Mouse (Mus musculus) hindbrain, embryonic 14.5 days (tissue): ENCODE measurements around the gene Grip2. TPM values are rescaled to one million over a fixed set of nuclear protein-coding genes. Genes with fewer than 3 reads are reported as not detected.

Experiments
- ATAC-seq: fragments of 200-750 bp; cut with Nextera tagmentation; 2 replicates; pipeline ENCODE4 v1.8.0; 2017; ENCODE audit warnings: moderate number of reproducible peaks, mild to moderate bottlenecking, moderate TSS enrichment, moderate library complexity; ENCODE audit not compliant: low FRiP score
- DNase-seq: peaks from one replicate; pipeline ENCODE4 v3.0.0-alpha.2; 2015; ENCODE audit warnings: low spot score
- H3K27ac ChIP-seq: fragments of 300-500 bp; sonication (generic); 2 replicates; pipeline ENCODE4 v1.5.1; 2014; ENCODE audit warnings: mild to moderate bottlenecking, moderate library complexity
- H3K27me3 ChIP-seq: fragments of 300-500 bp; sonication (generic); 2 replicates; pipeline ENCODE4 v1.6.1; 2014; ENCODE audit warnings: mild to moderate bottlenecking, low read length, mixed read lengths; ENCODE audit not compliant: control insufficient read depth, insufficient read depth
- H3K36me3 ChIP-seq: fragments of 300-500 bp; sonication (generic); replicated peaks from 2 replicates; pipeline ENCODE4 v1.6.1; 2014; ENCODE audit not compliant: control insufficient read depth, insufficient read depth
- H3K4me1 ChIP-seq: fragments of 300-500 bp; sonication (generic); replicated peaks from 2 replicates; pipeline ENCODE4 v1.6.1; 2014; ENCODE audit warnings: antibody characterized with exemption, low read length, mixed read lengths; ENCODE audit not compliant: control insufficient read depth, insufficient read depth
- H3K4me2 ChIP-seq: fragments of 300-500 bp; sonication (generic); replicated peaks from 2 replicates; pipeline ENCODE4 v1.6.1; 2014; ENCODE audit warnings: mild to moderate bottlenecking, moderate library complexity
- H3K4me3 ChIP-seq: fragments of 300-500 bp; sonication (generic); replicated peaks from 2 replicates; pipeline ENCODE4 v1.5.1; 2014; ENCODE audit warnings: mild to moderate bottlenecking, low read length
- H3K9ac ChIP-seq: fragments of 300-500 bp; sonication (generic); 2 replicates; pipeline ENCODE4 v1.6.1; 2014
- H3K9me3 ChIP-seq: fragments of 300-500 bp; sonication (generic); 2 replicates; pipeline ENCODE4 v1.6.1; 2016; ENCODE audit warnings: low read length; ENCODE audit not compliant: control insufficient read depth
- WGBS: fragments of 180-500 bp; shearing (Covaris S2); extraction: QIAGEN DNeasy Blood & Tissue Kit; methylation state at CpG from one replicate; pipeline ENCODE4 v1.1.7; 2014; 5-methylcytosine and 5-hydroxymethylcytosine counted together
- polyA plus RNA-seq: library from polyadenylated mRNA; unstranded; fragments of >200 nt; fragmentation: Nextera tagmentation; extraction: Ambion mirVana; gene quantifications from 2 replicates; pipeline ENCODE4 v1.2.1, GENCODE M21; 2014

Gene Grip2
- polyA plus RNA-seq, 1 experiment from 2014 or later = 8.6 TPM

DNA sequence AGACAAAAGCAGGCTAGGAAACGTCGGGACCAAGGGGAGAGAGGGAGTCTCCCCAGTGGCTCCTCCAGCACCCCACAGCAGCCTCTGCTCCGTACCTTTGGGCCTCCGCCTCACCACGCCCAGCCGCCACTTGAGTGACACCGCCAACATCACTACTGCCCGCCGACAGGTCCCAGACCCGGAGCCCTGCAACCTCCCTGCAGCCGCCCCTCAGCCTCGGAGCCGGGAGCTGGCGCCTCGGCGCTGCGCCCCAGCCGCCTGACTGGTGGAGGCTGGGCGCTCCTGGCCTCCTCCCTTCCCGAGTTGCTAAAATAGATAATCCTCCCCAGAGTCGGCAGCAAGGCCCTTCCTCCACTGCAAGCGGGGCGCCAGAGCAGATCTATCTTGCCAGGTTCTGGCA is 19.9 kb downstream of the Grip2 start:
- 5% methylated on average over 23 of the region's 23 CpGs for WGBS
- DNase-seq (no peak), ATAC-seq (no peak; the same call in 1 of the 2 replicates)
- Histone ChIP-seq H3K9me3 (no peaks in the 10 kb centered on the region), H3K4me3 (peak overlapping the region; percentile 28), H3K36me3 (no peaks in the 10 kb centered on the region), H3K4me1 (peaks cover 23% of the 10 kb centered on the region), H3K4me2 (peak overlapping the region; percentile 52), H3K9ac (peak overlapping the region; percentile 51), H3K27me3 (peaks cover 10% of the 10 kb centered on the region), H3K27ac (no peak overlapping the region)

DNA sequence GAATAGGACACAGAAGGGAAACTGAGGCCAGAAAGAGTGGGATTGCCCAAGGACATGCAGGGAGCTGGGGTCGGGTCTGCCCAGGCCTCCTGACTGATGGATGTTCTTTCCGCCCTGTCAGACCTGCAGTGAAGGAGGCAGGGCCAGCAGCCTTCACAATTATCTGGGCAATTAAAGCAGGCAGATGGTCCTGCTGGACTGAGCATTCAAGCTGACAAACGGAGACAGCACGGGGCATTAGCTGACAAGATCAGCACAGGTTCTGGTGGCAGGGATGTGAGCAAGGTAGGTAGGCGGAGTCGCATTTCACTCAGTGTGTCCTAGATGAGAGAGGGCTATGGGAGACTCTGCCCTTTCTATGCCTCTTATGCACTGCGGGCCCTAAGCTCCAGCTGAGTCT is 22.9 kb downstream of the Grip2 start:
- DNase-seq = no peak
- peaks cover 10% of the 10 kb centered on the region for H3K27me3 ChIP-seq
- H3K4me3 ChIP-seq = no peak overlapping the region
- ATAC-seq = no peak
- 41% methylated on average over 7 of the region's 7 CpGs for WGBS
- H3K4me2 ChIP-seq = no peak overlapping the region
- peaks cover 19% of the 10 kb centered on the region for H3K4me1 ChIP-seq
- 0 out of 2 replicates have a peak overlapping the region, but pooled peaks have one; percentile 11 for H3K9ac ChIP-seq
- no peak overlapping the region for H3K27ac ChIP-seq
- no peaks in the 10 kb centered on the region for H3K9me3 ChIP-seq
- no peaks in the 10 kb centered on the region for H3K36me3 ChIP-seq

DNA sequence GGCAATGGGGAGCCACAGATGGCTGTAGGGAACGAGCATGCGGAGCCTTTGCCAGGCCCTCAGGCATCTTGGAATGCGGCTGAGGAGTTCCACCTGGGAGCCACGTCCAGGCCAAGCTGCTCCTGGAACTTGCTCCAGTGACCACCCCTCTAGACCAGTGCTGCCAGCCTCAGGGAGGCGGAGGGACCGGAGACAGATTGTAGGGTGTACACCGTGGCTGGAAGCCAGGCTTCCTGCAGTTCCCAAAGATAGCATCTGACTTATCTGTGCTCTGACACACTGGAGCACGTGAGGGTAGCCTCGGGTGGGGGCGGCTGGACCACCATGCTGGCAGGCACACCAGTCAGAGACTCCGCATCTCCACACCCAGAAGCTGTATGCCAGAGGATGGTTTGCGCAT is 28.6 kb downstream of the Grip2 start:
- Histone ChIP-seq H3K9me3 (no peaks in the 10 kb centered on the region), H3K27me3 (no peaks in the 10 kb centered on the region), H3K36me3 (no peaks in the 10 kb centered on the region), H3K4me3 (no peak overlapping the region), H3K4me1 (no peaks in the 10 kb centered on the region), H3K4me2 (no peak overlapping the region), H3K9ac (no peak overlapping the region), H3K27ac (no peak overlapping the region)
- WGBS = 75% methylated on average over 12 of the region's 12 CpGs
- ATAC-seq (no peak), DNase-seq (no peak)

DNA sequence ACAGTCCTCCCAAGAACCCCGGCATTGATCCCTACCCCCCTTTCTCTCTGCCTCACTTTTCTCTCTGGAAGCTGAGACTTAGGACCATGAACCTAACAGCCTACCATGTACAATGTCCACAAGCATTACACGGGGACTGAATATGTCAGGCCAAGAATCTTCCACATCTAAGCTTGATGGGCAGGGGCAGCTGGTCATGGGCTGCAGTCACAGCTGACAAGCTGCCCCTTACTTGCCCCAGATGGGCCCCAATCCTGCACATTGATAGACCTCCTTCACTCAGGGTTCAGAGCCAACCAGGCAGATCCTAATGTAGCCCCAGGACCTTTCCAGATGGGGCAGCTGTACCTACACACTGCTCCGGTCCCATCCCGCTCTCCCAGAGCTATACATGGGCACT is 30.3 kb downstream of the Grip2 start:
- Histone ChIP-seq H3K4me1 (0 out of 2 replicates have a peak, but pooled peaks cover 3% of the 10 kb centered on the region), H3K36me3 (no peaks in the 10 kb centered on the region), H3K27me3 (no peaks in the 10 kb centered on the region), H3K4me2 (no peak overlapping the region), H3K9me3 (no peaks in the 10 kb centered on the region), H3K4me3 (no peak overlapping the region), H3K9ac (no peak overlapping the region), H3K27ac (no peak overlapping the region)
- ATAC-seq (no peak), DNase-seq (no peak)
- WGBS = 80% methylated on average over 4 of the region's 4 CpGs

DNA sequence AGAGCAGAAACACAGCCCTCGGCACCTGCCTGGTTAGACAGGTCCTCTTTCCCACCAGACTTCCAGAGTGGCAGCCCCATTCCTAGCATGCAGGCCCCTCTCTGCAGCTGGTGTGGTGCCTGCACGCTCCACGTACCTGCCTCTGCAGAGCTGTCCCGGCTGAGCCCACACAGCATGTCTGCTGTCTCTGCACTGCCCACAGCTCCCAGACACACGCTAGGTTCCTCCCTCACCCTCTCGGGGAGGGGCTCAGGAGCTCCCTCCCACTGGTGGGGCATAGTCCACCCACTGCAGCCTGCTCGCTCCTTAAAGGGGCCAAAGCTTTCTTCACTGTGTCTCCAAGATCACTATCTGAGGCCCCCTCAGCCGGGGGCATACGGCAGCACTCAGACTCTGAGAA is 31.0 kb downstream of the Grip2 start:
- H3K27me3 ChIP-seq = no peaks in the 10 kb centered on the region
- H3K4me3 ChIP-seq = no peak overlapping the region
- ATAC-seq (no peak), DNase-seq (no peak)
- 63% methylated on average over 9 of the region's 9 CpGs for WGBS
- no peak overlapping the region for H3K4me2 ChIP-seq
- H3K27ac ChIP-seq = no peak overlapping the region
- 0 out of 2 replicates have a peak, but pooled peaks cover 6% of the 10 kb centered on the region for H3K4me1 ChIP-seq
- no peaks in the 10 kb centered on the region for H3K36me3 ChIP-seq
- no peak overlapping the region for H3K9ac ChIP-seq
- no peaks in the 10 kb centered on the region for H3K9me3 ChIP-seq

DNA sequence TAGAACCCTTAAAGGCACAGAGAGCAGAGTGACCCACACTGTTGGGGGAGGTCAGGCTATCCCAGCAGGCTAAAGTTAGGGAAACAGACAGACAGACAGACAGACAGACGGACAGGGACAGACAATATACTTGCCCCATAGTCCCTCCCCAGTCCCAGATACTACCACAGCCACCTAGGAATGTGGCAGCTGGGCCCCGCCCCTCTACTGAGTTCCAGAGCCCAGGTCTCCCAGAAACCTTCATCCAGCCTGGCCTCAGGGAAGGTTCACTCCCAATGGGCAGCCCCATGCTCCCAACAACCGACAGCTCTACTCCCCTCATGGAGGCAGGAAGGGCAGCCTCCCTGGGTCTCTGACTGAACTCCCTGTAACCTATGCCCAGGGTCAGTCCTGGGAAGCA is 31.4 kb downstream of the Grip2 start:
- Histone ChIP-seq H3K27me3 (no peaks in the 10 kb centered on the region), H3K27ac (no peak overlapping the region), H3K4me2 (no peak overlapping the region), H3K36me3 (no peaks in the 10 kb centered on the region), H3K4me1 (0 out of 2 replicates have a peak, but pooled peaks cover 6% of the 10 kb centered on the region), H3K4me3 (no peak overlapping the region), H3K9ac (no peak overlapping the region), H3K9me3 (no peaks in the 10 kb centered on the region)
- 65% methylated on average over 3 of the region's 3 CpGs for WGBS
- DNase-seq (no peak), ATAC-seq (no peak)

DNA sequence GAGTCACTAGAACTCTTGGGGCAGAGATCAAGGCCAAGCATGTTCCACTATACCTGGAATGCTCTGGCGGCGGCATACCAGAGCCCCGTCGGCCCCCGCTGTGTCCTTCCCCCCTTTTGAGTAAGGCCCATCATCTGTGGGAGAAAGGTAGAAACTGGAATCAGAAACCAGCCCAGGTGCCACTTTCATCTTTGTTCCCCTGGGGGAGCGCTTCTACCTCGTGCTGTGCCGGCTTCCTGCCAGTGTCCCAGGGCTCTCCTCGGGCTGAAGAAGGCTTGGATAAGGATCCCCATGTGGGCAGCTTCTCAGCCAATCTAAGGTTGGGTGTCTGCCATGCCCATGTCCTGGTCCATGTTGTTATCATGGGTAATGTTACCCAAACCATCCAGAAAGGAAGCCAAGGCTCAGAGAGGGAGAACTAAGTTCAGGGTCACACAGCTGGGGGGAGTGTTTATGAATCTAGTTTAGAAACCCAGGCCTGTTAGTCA is 38.7 kb downstream of the Grip2 start:
- no peak overlapping the region for H3K4me2 ChIP-seq
- ATAC-seq (no peak), DNase-seq (no peak)
- WGBS = 89% methylated on average over 9 of the region's 9 CpGs
- no peak overlapping the region for H3K27ac ChIP-seq
- H3K36me3 ChIP-seq = no peaks in the 10 kb centered on the region
- no peak overlapping the region for H3K4me3 ChIP-seq
- H3K9me3 ChIP-seq = no peaks in the 10 kb centered on the region
- H3K9ac ChIP-seq = no peak overlapping the region
- H3K4me1 ChIP-seq = 0 out of 2 replicates have a peak, but pooled peaks cover 6% of the 10 kb centered on the region
- H3K27me3 ChIP-seq = no peaks in the 10 kb centered on the region

DNA sequence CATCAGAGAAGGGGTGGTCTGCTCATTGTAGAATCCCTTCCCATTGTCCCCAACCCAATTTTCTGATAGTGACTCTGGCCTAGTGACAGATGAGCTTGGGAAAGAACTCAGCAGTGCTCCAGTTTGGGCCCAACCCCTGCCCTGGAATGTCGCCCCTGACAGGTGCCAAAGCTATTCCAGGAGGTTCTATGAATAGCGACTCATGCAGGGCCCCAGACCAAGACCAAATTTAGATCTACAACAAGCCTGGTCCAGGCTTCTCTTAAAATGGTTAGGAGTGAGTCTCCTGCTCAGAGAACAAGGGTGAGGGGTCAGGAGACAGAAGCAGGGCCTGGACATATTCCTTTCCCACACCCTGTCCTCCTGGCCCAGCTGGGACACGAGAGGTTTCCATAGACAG is 42.0 kb downstream of the Grip2 start:
- no peaks in the 10 kb centered on the region for H3K9me3 ChIP-seq
- DNase-seq (no peak), ATAC-seq (no peak)
- no peak overlapping the region for H3K9ac ChIP-seq
- H3K4me3 ChIP-seq = no peak overlapping the region
- H3K36me3 ChIP-seq = no peaks in the 10 kb centered on the region
- no peak overlapping the region for H3K27ac ChIP-seq
- no peaks in the 10 kb centered on the region for H3K4me1 ChIP-seq
- H3K4me2 ChIP-seq = no peak overlapping the region
- no peaks in the 10 kb centered on the region for H3K27me3 ChIP-seq
- WGBS = 92% methylated on average over 3 of the region's 3 CpGs

DNA sequence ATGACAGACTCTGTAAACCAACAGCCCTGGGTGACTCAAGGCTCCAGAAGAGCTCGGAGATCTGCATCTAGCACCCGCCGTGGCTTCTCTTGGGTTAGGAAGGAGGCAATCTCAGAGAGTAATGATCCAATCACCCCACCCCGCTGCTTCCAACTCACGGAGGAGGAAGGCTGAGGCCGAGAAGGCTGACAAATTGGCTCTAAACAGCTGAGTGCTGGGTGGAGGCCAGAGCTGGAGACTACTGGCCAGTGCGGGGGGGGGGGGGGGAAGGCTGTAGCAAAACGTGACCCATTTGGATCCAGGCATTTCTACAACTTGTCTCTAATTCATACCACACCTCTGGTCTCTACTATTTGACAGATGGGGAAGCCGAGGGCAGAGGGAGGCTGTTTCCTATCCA is 47.8 kb downstream of the Grip2 start:
- DNase-seq (no peak), ATAC-seq (no peak)
- peaks cover 4% of the 10 kb centered on the region; the same call in 1 of the 2 replicates for H3K36me3 ChIP-seq
- no peak overlapping the region for H3K9ac ChIP-seq
- no peaks in the 10 kb centered on the region for H3K9me3 ChIP-seq
- no peak overlapping the region for H3K27ac ChIP-seq
- no peaks in the 10 kb centered on the region for H3K4me1 ChIP-seq
- no peak overlapping the region for H3K4me3 ChIP-seq
- H3K4me2 ChIP-seq = no peak overlapping the region
- 66% methylated on average over 8 of the region's 9 CpGs for WGBS
- no peaks in the 10 kb centered on the region for H3K27me3 ChIP-seq

DNA sequence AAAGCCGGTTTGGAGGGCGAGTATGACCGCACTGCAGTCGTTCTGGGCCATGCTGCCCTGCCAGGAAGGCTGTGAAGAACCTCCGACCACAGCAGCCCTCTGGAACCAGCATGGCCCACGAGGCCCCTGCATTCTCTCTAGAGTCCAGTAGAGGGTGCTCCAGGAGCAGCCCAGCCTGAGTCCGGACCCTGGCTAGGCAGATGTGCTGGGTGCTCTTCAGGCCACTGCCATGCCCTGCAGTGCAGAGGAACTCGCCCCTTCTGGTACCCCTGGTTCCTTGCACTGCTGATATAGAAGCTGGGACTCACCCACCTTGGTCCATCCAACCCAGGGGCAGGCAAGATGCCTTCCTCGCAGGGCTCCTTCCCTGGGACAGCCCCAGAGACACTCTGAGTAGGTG is 50.5 kb downstream of the Grip2 start:
- peaks cover 2% of the 10 kb centered on the region; the same call in 1 of the 2 replicates for H3K9me3 ChIP-seq
- H3K4me3 ChIP-seq = no peak overlapping the region
- H3K27ac ChIP-seq = no peak overlapping the region
- DNase-seq (peak; percentile 84), ATAC-seq (peak; percentile 64; the same call in 1 of the 2 replicates)
- no peak overlapping the region for H3K4me2 ChIP-seq
- WGBS = 17% methylated on average over 9 of the region's 9 CpGs
- H3K27me3 ChIP-seq = no peaks in the 10 kb centered on the region
- peaks cover 4% of the 10 kb centered on the region; the same call in 1 of the 2 replicates for H3K36me3 ChIP-seq
- no peak overlapping the region for H3K9ac ChIP-seq
- no peaks in the 10 kb centered on the region for H3K4me1 ChIP-seq
